Mouse (Mus musculus): ENCODE data around the gene Kcnip1.

DNA sequence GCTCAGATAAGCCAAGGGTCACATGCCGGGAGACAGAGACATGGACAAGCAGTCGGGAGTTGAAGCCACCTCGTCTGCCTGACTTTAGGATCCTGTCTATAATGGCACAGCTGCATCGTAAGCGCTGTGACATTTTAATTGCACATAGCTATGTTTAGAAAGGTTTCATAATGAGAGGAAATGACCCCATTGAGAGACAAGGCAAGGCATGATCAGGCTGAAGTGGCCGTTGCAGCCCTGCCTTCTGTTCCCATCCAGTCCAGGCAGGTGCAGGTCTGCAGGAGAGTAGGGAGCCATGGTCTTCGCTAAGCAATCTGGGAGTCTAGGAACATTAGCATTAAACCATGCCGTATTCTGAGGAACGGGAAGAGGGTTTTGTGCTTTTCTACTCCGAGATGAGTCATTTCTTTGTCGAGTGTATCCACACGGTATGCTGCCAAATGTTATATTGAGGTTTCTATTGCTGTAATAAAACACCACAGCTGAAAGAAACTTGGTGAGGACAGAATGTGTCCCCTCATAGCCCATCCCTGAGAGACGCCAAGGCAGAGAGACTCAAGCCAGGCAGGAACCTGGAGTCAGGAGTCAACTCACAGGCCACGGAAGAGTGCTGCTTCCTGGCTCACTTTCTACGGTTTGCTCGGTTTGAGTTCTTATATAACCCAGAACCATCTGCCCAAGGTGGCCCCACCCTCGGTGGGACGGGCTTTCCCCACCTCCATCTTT, 60.4 kb downstream of the Kcnip1 start:
- TF ChIP-seq CTCF (IDR thresholded peaks at IDR 0.05; ENCODE audit: borderline replicate concordance, control insufficient read depth, extremely low read depth, insufficient read depth, low read length, poor library complexity) (no peak), POLR2A (IDR thresholded peaks at IDR 0.05; ENCODE audit: control insufficient read depth, extremely low read depth, insufficient read depth, low read length, poor library complexity) (no peak)
